Mouse (Mus musculus) frontal cortex, postnatal 14 days (tissue): Measurements from ENCODE around the gene Nop16.

Source experiments
- DNase-seq, 2 experiments: peaks; one replicate each; pipeline ENCODE4 v3.0.0; 2022; ENCODE audit warnings: low spot score in 2 of 2

The Nop16 gene

GRCm38 (mm10) chr13:54560608-54561007 is 29.3 kb downstream of the Nop16 start:
- no peak for DNase-seq

DNA sequence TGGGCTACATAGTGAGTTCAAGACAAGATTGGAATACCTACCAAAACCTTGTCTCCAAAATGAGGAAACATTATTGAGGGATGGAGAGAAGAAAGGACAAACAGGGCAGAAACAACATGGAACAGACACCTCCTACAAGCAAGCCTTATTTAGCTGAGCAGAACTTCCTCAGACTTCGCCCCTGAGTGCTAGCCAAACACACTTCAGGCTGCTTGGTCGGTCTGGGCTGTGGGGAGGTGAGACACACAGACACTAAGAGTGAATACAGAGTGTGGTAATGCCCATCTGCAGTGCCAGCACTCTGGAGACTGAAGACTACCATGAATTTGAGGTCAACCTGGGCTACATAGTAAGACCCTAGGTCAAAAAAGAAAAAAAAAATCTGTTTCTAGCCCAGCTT is 30.2 kb downstream of the Nop16 start:
- no peak for DNase-seq

DNA sequence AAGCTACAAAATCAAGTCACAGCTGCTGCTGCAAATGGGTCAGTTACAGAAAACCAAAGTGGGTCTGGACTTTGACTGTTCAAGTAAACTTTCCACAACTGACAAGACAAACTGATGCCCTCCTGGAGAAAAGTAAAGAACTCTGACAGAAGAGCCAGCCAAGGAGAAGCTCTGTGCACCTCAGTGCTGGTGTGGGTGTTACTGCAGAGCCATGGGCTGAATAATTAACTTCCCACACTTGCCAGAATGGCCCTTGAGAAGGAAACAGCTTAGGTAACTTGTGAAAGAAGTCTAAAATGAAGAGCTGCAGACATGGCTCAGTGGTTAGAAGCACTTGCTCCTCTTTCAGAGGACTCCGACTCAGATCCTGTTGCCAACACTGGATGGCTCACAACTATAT is 32.2 kb downstream of the Nop16 start:
- DNase-seq = no peak

GRCm38 (mm10) chr13:54556796-54557195 is 33.1 kb downstream of the Nop16 start:
- no peak for DNase-seq

- no peak for DNase-seq
Measured at GRCm38 (mm10) chr13:54556176-54556575, 33.7 kb downstream of the Nop16 start.

DNA sequence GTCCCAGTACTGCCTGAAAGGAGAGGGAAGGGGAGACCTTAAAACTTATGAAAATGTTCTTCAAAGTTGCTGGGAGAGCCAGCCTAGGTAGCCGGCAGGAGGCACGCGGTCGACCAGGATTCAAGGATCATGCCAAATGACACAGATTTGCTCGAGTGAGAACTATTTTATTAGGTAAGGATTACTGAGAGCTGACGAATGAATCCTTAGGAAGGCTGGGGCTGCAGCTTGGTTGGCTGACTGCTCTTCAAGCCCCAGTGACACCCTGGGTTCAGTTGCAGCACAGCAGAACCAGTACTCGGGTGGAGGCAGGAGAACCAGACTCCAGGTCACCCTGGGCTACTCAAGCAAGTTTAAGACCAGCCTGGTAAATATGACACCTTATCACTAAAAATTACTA is 41.9 kb downstream of the Nop16 start:
- DNase-seq = no peak
